Mouse (Mus musculus) left cerebral cortex, postnatal 14 days (tissue): ENCODE measurements around the gene Vezt. TPM values are rescaled to one million over a fixed set of nuclear protein-coding genes. Genes with fewer than 3 reads are reported as not detected.

ENCODE experiments used
- DNase-seq, 2 experiments: peaks; one replicate each; pipeline ENCODE4 v3.0.0; 2021 to 2022; ENCODE audit warnings: low spot score in 2 of 2, mixed read lengths in 1 of 2
- intact Hi-C: fragments of 180-260 bp; cut with DNase I; formaldehyde crosslinking; loops from one replicate; pipeline ENCODE4 v1.15.1; 2025
- microRNA-seq, 2 experiments: library from miRNA; unstranded; fragments of <30 nt; microRNA quantifications; one replicate each; pipeline ENCODE4 v1.2.0; 2022
- total RNA-seq, 2 experiments: library from RNA; stranded (reverse); gene quantifications; 2 replicates each; pipeline ENCODE4 v1.2.3; 2021

Vezt gene
- total RNA-seq, 2 experiments from 2014 or later: 86.8 to 102 TPM

DNA sequence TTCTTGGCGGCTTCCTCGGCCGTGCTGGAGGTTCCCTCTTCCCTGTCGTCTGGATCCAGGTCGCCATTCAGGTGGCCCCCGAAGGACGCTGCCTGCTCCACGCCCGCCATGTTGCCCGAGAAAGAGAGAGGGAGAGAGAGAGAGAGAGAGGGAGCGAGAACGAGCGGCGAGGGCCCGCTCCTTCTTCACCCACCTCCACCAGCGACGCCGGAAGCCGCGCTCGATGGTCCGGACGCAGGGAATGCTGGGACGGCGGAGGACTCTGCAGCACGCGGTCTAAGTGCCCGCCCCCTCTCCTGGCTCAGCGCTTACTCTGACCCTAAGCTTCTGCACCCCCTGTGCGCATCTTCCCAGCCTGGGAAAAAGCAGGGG, 146.1 kb downstream of the Vezt start:
- DNase-seq: peak; percentile 85 to 91
- intact Hi-C loops: no loop called here

Small RNA genes within 50 kb of the gene (microRNA-seq; reads per million reads assigned to microRNA genes)
- gene Mir331: 335 to 345 reads per million in 2 experiments

Other genes with a start within 250 kb of the Vezt start
- gene Usp44, start 204.3 kb downstream of the Vezt start, total RNA-seq: not detected
- gene Metap2, start 138.7 kb downstream of the Vezt start, total RNA-seq: 100 to 1,000 TPM; 120 to 124 TPM
- gene Fgd6, start 184 bp upstream of the Vezt start, total RNA-seq: 1 to 10 TPM; 8.4 to 8.9 TPM
- 1 to 10 TPM; 8.1 to 8.5 TPM for gene Nr2c1, start 112.2 kb upstream of the Vezt start, total RNA-seq
- gene Ndufa12, start 162.9 kb upstream of the Vezt start, total RNA-seq: 100 to 1,000 TPM; 208 to 229 TPM